Mouse (Mus musculus) embryonic fibroblast, embryonic 13.5 days (primary cell): ENCODE measurements at regions not wholly inside any gene's neighbourhood (a gene's known extent, or its start where the extent isn't known, plus 50 kb on each side); places are given as distances from the start of the nearest gene placed in this dataset.

Experiments
- CTCF ChIP-seq: IDR thresholded peaks from 2 replicates; pipeline ENCODE4 v1.5.1; 2011; ENCODE audit warnings: mild to moderate bottlenecking, control low read depth, low read length, moderate library complexity, borderline replicate concordance; ENCODE audit not compliant: insufficient read depth
- POLR2A ChIP-seq: IDR thresholded peaks from 2 replicates; pipeline ENCODE4 v1.6.1; 2011; ENCODE audit warnings: low read depth, mild to moderate bottlenecking, control low read depth, low read length, moderate library complexity

GRCm38 (mm10) chr6:37730500-37731239 is 139.9 kb upstream of the Trim24 start:
- TF ChIP-seq POLR2A (no peak), CTCF (no peak)
